Mouse (Mus musculus) gastrocnemius, postnatal 14 days (tissue): ENCODE results near the gene Macc1. TPM values are rescaled to one million over a fixed set of nuclear protein-coding genes. Genes with fewer than 3 reads are reported as not detected.

Source experiments
- DNase-seq: peaks from one replicate; pipeline ENCODE4 v3.0.0; 2021; ENCODE audit warnings: mixed read lengths
- intact Hi-C: fragments of 180-260 bp; cut with DNase I; formaldehyde crosslinking; loops from one replicate; pipeline ENCODE4 v1.15.1; 2025; ENCODE audit warnings: low total_unique reads
- total RNA-seq, 2 experiments: library from RNA; stranded (reverse); gene quantifications; 2 replicates each; pipeline ENCODE4 v1.2.3; 2021

The Macc1 gene
- total RNA-seq, 2 experiments from 2014 or later, result not detected

DNA sequence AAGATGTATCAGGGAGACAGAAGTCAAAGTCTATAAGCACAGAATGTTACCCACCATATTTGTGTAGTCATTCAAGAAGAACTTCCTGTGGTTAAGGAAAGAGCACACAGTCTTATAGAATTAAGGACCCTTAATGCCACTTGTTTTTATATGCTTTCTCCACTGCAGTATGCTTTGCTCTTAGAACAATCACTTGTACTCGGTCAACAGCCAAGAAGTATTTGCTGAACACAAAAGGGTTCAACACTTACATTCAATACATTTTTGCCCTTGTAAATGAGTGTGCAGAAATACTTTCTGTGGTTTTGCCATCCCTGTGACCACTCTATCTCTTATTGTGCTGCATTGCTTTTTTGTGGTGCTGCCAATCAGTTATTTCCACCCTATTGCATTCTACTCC, 67.8 kb downstream of the Macc1 start:
- DNase-seq, result no peak
- intact Hi-C loops, result no loop called here

DNA sequence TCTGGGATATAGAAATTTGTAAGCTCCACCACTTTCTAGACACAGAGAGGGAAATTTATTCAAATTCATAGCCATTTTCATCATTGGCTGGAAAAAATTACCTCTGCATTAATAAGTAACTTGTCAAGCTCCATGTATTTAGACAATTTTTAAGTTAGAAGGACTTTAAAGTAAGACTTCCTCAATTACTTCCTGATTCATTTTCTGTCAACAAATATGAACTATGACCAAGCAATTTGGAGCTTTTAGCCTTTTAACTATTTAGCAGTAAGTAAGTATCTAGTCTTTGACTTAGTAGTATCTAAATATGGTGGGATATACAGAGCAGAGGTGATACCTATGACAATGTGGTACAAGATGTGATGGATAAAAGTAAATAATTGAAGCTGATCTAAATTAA, 72.2 kb downstream of the Macc1 start:
- intact Hi-C loops, result no loop called here

DNA sequence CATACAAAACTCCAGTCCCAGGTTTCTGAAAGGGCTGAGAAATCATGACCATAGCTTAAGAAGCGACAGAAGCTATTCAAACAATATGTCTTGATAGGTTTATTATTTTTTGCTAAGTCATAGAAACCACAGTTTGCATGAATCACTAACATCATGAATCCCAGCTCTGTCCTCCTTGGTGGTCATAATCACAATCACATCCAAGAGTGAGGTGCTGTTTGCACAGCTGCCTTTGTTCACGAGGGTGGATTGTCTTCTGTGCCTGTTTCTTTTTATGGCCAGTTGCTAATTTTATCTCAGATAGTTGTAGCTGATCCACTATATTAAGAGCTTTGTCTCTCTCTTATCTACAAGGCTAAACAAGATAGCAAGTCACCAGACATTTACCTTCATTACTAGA, 72.6 kb downstream of the Macc1 start:
- no peak for DNase-seq
- intact Hi-C loops, result no loop called here

More for the DNA sequence above, 72.2 kb downstream of the Macc1 start:
- DNase-seq, result no peak

DNA sequence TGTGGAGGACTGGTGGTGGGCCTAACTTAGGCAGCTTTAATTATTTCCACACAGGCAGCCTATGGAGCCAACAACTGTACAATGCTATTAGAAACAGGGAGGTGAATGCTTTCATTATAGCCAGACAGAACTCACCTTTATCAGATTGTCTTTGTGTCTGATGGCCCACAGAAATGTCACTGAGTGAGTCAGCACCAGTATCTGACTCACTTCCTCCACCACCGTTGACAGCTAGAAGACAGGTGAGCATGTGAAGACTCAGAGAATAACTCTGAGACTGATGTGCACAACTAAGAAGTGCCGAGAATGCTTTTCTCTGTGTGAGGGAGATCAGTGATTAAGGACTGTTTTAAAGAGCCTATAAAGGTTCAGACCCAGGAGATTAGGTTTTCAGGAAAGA, 73.9 kb downstream of the Macc1 start:
- no peak for DNase-seq
- intact Hi-C loops, result no loop called here

DNA sequence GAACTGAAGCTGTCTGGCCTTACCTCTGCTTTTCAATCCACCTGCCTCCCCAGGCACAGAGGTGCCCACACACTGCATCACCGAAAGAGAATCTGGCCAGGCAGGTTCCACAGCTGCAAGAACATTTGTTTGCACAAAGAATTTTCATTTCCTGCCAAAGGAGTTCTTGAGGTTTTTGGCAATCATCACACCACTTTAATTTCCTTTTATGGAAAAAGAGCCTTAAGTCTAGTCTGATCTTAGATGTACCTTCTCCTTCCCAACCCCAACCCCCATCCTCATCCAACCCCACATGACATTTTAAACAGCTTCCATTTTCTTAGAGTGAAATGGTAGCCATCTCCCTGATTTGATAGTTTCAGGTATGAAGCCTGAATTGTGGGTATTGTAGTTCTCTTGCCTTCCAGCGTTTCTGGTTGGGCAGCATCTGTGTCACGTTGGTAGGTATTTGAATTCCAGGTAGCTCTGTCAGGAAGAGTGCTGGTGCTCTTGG, 76.2 kb downstream of the Macc1 start:
- no peak for DNase-seq
- intact Hi-C loops, result no loop called here

DNA sequence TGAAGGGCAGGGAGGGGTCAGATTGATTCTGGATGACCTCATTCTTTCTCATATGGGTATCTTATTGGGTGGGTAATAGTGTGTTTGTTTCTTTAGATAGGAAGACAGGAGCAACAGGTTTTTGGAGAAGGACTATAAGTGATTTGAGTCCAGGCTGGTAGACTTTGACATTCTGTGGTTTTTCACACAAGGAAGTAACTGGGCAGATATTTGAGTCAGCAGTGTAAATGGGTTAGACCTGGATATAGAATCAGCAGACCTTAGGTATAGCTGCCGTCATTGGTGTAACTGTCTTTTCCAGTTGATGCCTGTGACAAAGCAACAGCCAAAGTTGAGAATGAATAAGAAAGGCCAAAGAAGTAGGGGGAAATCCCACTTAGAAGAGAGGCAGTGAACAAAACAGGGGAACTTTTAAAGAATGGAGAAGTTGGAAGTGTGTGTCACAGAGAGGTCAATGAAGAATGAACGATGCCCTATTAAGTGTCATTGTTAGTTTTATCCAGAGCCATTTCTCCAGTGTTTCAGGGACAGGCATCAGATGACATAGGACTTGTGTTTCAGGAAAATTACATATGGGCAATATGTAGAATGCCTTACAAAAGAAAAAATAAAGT, 84.1 kb downstream of the Macc1 start:
- no peak for DNase-seq
- intact Hi-C loops, result no loop called here

DNA sequence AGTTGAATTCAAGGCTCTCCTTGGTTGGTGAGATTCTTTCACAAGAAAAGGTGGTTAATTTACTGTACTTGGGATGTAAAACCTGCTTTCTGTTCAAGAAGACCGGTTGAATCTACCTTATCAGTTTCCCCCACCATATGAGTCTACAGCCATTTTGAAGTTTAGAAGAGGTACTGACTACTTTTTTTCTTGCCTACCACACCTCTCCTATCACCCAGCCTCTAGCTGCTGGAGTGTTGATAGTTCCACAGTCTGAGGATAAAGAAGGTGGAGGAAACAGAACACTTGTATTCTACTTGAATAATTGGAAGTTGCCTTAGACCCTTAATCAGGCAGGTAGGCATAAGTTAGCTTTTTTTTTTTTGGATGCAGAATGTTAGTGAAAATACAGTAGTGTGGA, 88.2 kb downstream of the Macc1 start:
- intact Hi-C loops, result no loop called here
- DNase-seq, result no peak

DNA sequence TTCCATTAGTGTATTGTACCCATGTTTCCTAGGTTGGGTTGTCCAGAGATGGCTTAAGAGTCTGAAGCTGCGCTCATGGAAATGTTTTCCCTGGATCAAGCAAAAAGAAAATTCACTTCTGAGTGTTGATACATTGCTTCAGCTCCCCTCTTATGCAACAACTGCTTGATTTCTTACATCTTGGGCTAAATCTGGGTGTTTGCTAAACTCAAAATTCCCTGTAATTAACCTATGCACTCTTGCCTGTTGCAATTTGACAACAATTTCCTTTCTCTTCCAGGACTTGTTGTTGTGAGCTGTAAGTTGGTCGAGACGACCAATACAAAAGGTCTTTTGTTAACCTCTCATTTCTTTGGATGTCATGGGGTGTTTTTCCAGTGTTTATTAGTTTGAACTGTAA, 88.7 kb downstream of the Macc1 start:
- DNase-seq, result no peak
- intact Hi-C loops, result no loop called here

DNA sequence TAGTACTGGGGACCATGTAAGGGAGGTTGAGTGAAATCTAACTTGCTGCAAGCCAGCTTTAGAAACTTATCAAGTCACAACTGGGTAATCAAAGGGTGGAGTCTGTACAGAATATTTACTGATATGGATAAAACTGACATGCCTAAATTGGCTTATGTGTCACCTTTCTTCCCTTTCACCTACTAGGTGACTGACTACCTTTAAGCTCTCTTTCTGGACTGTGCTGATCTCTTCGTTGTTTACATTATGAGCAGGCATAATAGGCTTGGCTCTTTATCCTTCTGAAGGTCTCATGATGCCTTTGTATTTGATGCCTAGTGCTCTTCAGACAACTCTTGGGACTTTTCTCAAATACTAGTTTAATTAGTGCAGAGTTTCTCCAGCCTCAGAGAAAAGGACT, 90.7 kb downstream of the Macc1 start:
- DNase-seq, result no peak
- intact Hi-C loops, result no loop called here

DNA sequence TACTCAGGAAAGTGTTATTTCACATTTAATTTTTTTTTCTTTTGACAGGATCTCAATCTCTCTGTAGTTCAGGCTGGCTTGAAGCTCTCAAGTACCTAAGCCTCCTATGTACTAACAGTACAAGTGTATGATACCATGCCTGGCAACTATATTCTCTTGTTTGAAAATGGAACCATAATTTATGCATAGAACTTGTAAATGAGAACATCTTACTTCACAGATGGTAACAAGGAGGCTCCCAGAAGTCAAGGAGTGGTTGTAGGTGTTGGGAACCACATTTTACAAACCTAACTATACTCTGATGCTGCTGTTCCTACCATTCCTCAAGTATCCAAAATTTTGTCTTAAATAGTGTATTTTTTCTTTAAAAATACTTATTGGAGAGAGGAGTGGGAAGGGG, 96.5 kb downstream of the Macc1 start:
- DNase-seq, result no peak
- intact Hi-C loops, result no loop called here

DNA sequence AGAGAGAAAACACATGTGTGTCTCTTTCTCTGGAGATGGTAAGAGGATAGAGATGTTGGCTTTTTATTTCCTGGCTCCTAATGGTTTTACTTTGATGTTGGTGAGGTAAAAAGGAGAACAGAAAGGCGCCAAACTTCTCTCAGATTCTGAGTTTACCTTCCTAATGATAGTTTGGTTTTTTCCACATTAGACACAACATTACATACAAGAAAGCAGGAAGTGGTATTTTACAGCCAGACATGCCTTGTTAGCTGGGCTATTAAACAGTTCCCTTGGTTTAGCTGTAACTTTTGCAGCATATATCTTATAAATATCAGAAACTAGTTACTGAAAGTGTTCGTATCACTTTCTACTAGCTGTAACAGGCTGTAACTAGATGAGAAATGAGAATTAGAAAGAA, 96.9 kb downstream of the Macc1 start:
- DNase-seq, result no peak
- intact Hi-C loops, result no loop called here

DNA sequence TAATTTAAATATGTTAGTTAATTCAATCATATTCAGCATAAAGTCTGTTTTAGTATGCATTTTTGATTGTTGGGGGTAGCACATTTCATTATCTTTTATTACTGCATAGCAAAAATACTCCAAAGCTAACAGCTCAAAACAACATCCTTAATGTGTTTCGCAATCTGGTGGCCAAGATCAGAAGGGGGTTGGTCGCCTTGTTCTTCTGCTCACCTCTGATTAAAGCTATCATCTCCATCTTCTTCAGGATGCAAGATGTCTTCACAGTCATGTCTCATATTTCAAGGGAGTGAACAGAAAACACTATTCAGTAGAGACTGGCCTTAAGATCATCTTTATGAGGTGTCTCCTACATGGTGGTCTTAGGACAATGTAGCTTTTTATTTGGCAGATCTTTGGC, 97.9 kb downstream of the Macc1 start:
- no peak for DNase-seq
- intact Hi-C loops, result no loop called here

DNA sequence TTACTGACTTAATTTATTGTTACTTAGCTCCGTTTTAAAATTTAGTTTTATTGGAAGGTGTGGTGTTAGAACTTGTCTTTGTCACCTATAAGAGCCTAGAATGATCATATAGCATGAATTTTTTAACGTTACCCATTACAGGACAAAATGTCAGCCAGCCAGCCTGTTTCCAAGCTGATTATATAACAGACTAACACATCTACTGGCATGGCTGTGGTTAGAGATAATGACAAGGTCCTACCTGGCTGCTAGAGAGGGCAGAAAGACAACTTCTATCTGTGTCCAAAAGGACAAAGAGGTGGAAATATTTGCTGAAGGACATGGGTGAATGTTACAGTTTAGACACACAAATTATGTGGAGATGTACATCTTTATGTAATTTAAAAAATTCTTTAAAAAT, 101.8 kb downstream of the Macc1 start:
- intact Hi-C loops, result no loop called here
- DNase-seq, result no peak

DNA sequence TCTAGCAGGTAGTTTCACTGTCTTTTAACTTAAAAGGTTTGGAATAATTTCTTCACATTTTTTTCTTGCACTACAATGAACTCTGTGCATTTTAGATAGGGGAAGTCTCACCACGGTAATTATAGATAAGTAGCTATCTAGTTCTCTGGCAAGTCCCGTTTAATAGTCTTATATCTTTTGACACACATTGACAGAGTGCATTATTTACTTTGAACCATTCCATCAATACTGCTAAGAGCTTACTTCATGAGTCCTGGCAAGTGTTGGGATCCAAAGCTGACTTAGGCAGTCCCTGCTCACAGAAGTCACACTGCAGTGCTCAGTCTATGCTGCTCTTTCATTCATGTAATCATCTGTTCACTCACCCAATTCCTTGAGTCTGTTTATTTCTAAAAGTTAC, 111.7 kb downstream of the Macc1 start:
- intact Hi-C loops, result no loop called here
- no peak for DNase-seq

DNA sequence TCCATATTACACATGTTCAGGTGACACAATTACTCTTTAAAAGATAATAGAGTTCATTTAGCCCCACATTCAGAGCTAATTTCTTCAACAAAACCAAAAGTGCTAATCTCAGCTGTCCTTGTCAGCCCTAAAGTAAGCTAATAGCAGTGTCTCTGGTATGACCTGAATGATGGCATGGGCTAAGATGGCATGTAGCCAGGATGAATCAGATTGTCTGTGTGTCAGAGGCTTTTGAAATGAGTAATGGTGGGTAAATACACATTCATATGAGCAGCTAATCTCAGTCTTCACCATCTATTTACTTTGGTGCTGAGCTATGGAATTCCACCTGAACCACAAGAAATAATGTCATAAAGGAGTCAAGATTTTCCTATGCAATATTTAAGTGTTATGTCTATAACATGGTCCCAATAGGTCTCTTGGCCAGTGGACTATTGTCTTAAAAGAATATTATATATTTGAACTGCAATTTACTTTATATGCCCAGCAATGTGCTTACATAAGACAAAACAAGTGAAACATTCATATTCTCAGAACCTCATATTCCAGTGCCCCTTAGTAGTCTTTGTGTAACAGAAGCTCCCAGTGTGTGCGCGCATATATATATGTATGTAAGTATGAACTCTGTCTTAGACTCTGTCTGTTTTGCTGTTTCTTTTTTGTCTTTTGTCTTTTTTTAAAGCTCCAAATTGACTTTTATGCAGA, 112.3 kb downstream of the Macc1 start:
- DNase-seq, result no peak
- intact Hi-C loops, result no loop called here

DNA sequence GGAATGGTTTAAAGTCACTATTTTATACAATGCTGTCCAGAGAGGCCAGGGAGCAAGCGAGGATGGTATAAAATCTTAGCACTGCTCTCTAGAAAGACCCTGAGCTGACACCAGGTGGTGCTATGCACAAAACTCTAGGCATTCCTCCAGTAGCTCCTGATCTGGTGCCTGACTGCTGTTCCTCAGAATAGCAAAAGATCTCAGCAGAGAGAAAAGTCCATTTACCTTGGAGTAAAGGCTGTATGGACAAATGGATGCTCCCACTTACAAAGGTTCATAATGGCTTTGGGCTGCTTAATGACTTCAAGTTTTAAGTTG, 112.8 kb downstream of the Macc1 start:
- DNase-seq, result peak; percentile 14
- intact Hi-C loops, result no loop called here

DNA sequence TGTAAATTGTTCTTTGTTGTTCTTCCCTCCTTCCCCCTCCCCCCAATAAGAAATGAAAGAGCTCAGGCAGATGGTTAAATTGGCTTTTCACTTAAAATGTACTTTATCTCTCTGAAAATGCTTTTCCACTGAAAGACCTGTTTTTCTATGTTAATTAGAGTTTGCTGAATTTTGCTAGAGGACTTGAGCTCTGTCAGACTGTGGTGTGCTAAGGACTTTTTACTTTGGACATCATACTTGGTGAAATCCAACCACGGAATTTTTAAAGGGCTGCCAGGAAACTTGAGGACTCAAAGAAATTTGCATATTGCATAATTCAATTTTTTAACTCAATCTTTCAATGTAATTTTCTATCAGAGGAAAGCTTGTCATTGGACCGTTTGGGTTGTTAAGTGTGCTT, 126.7 kb downstream of the Macc1 start:
- intact Hi-C loops, result no loop called here
- no peak for DNase-seq

DNA sequence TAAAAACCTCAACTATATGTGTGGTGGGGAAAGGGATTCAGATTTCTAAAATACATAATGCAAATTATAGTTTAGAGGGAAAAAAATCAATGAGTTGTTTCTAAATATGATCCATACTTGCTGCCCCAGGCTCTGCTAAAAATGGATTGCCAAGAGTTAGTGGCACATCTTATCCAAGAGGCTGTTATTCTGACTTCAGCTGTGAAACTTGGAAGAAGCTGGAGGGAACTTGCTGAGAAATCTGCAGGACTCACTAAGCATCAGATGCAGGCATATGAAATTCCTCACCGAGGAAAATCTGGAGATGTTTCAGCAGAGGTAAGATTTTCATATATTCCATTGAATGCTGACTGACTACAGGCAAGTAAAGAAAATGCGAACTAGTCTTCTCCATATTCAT, 136.0 kb downstream of the Macc1 start:
- no peak for DNase-seq
- intact Hi-C loops, result no loop called here

DNA sequence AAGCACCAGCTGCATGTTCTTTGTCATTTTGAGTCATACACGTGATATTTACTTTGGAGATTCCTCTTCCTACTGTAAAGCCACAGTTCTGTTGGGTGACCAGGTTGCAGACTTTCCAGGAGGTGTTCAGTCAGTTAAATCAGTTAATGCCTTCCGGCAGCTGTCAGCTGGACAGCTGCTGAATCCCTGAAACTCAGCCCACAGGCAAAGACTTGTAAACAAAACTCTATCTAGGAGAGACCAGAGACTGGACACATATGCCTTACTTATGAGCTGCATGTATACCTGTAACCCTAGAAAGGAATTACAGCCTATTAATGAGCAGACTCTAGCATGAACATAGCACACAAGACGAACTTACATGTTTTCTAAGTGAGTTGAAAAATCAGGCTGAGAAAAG, 137.2 kb downstream of the Macc1 start:
- intact Hi-C loops, result no loop called here
- DNase-seq, result no peak

DNA sequence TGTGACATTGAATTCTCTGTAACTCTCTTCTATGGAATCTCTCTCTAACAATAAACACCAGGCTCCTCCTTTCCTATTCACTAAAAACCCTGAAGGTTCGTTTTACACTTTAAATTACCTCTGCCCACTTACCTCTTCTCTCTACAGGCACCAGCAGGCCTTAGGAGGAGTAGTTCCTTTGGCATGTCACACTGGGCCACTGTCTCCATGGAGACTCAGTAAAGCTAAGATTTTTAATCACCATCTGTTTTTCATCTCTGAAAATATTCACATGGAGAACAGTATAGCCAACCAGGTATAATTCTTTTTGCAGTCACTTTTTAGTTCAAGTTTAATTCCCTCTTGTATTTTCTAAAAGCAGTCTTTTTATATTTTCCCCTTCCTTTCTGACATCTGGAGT, 140.0 kb downstream of the Macc1 start:
- intact Hi-C loops, result no loop called here
- no peak for DNase-seq

DNA sequence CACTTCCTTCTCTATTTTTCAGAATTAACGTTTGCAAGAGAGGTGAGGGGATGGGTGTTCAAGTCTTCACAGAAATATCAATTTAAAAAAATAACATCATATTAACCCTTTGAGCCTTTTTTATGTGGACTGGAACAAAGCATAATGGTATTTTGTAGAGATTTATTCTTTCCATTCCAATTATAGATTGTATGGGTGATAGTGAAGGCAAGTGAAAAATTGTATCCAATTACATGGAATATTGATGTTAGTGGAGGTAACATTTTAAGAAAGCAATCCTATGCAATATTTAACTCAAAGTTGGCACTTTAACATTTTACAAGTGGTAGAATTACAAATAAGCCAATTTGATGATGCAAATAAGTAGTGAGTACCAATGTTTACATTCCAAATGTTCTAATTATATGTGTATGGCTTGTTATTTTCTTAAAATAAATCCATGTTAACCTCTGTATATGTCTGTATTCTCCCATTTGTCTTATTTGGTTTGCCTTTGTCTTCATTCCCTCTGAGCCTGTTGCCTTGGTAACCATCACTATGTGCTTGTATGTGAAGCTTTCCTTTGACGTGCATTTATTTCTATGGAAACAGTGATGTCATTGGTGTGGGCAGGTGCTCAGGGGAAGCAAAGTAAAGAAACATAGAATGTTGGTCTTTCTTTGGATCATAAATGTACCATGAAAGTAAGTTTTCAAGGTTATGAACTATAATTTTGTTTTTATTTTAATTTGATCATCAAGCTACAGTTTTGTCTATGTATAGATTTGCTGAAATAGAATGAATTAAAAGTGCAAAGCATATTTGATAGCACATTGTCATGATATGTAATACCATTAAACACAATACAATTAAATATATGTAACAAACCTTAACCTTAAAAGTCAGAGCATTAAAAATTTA, 150.2 kb downstream of the Macc1 start:
- DNase-seq, result no peak

More for the DNA sequence above, 150.2 kb downstream of the Macc1 start:
- intact Hi-C loops, result no loop called here
